Mouse (Mus musculus) neural tube, embryonic 15.5 days (tissue): Measurements from ENCODE around the gene Gm7361. TPM values are rescaled to one million over a fixed set of nuclear protein-coding genes. Genes with fewer than 3 reads are reported as not detected.
"Not testable (repeated sequence)": the region's sequence is repeated elsewhere in the genome, so short reads cannot be mapped to it uniquely, and the experiment has no call there.

Experiments
- ATAC-seq: fragments of 200-750 bp; cut with Nextera tagmentation; 2 replicates; pipeline ENCODE4 v1.8.0; 2017; ENCODE audit warnings: mild to moderate bottlenecking, moderate TSS enrichment, moderate library complexity; ENCODE audit not compliant: low FRiP score
- H3K27ac ChIP-seq: fragments of 300-500 bp; sonication (generic); replicated peaks from 2 replicates; pipeline ENCODE4 v1.5.1; 2015; ENCODE audit warnings: mild to moderate bottlenecking, inconsistent platforms
- H3K27me3 ChIP-seq: fragments of 300-500 bp; sonication (generic); replicated peaks from 2 replicates; pipeline ENCODE4 v1.6.1; 2015; ENCODE audit warnings: inconsistent platforms
- H3K36me3 ChIP-seq: fragments of 300-500 bp; sonication (generic); 2 replicates; pipeline ENCODE4 v1.6.1; 2015; ENCODE audit warnings: inconsistent platforms
- H3K4me1 ChIP-seq: fragments of 300-500 bp; sonication (generic); 2 replicates; pipeline ENCODE4 v1.6.1; 2015; ENCODE audit warnings: inconsistent platforms
- H3K4me2 ChIP-seq: fragments of 300-500 bp; sonication (generic); 2 replicates; pipeline ENCODE4 v1.6.1; 2015; ENCODE audit warnings: inconsistent platforms, mild to moderate bottlenecking, moderate library complexity
- H3K4me3 ChIP-seq: fragments of 300-500 bp; sonication (generic); replicated peaks from 2 replicates; pipeline ENCODE4 v1.5.1; 2015; ENCODE audit warnings: mild to moderate bottlenecking, inconsistent platforms
- H3K9ac ChIP-seq: fragments of 300-500 bp; sonication (generic); replicated peaks from 2 replicates; pipeline ENCODE4 v1.6.1; 2015; ENCODE audit warnings: mild to moderate bottlenecking, inconsistent platforms
- H3K9me3 ChIP-seq: fragments of 300-500 bp; sonication (generic); replicated peaks from 2 replicates; pipeline ENCODE4 v1.6.1; 2016; ENCODE audit warnings: inconsistent platforms
- WGBS: fragments of 180-500 bp; shearing (Covaris S2); methylation state at CpG from one replicate; pipeline ENCODE4 v1.1.7; 2015; ENCODE audit warnings: mixed read lengths; 5-methylcytosine and 5-hydroxymethylcytosine counted together
- polyA plus RNA-seq: library from polyadenylated mRNA; unstranded; fragments of >200 nt; fragmentation: Nextera tagmentation; extraction: Ambion mirVana; gene quantifications from 2 replicates; pipeline ENCODE4 v1.2.1, GENCODE M21; 2015

Gm7361 gene
- polyA plus RNA-seq, result 0.46 and 0.51 TPM in 2 replicates

- H3K4me3 ChIP-seq, H3K36me3 ChIP-seq, H3K4me2 ChIP-seq, ATAC-seq, H3K27me3 ChIP-seq, H3K27ac ChIP-seq, H3K9me3 ChIP-seq, H3K9ac ChIP-seq, H3K4me1 ChIP-seq: not testable (repeated sequence)
- 89% methylated on average over 3 of the region's 3 CpGs for WGBS
Observed at GRCm38 (mm10) chr5:26257391-26257790, at the start of gene Gm7361. TSS of gene Gm7361 (plus strand) at chr5:26257691.

- H3K4me3 ChIP-seq, result no peak overlapping the region
- peaks cover 11% of the 10 kb centered on the region for H3K4me1 ChIP-seq
- no peak overlapping the region for H3K9ac ChIP-seq
- H3K27ac ChIP-seq, result no peak overlapping the region
- H3K27me3 ChIP-seq, result no peaks in the 10 kb centered on the region
- 56% methylated on average over 4 of the region's 4 CpGs for WGBS
- H3K36me3 ChIP-seq, result no peaks in the 10 kb centered on the region
- H3K4me2 ChIP-seq, result no peak overlapping the region
- 0 out of 2 replicates have a peak, but pooled peaks have one; percentile 41 for ATAC-seq
- no peaks in the 10 kb centered on the region for H3K9me3 ChIP-seq
Observed at GRCm38 (mm10) chr5:26211030-26211429, 46.5 kb upstream of the Gm7361 start.

- H3K36me3 ChIP-seq, result no peaks in the 10 kb centered on the region
- no peak overlapping the region for H3K4me3 ChIP-seq
- no peak overlapping the region for H3K9ac ChIP-seq
- H3K4me2 ChIP-seq, result no peak overlapping the region
- H3K27ac ChIP-seq, result no peak overlapping the region
- H3K27me3 ChIP-seq, result no peaks in the 10 kb centered on the region
- H3K9me3 ChIP-seq, result no peaks in the 10 kb centered on the region
- 86% methylated on average over 1 of the region's 1 CpGs for WGBS
- ATAC-seq, result 0 out of 2 replicates have a peak, but pooled peaks have one; percentile 45
- H3K4me1 ChIP-seq, result no peaks in the 10 kb centered on the region
Observed at GRCm38 (mm10) chr5:26222076-26222475, 35.4 kb upstream of the Gm7361 start.

GRCm38 (mm10) chr5:26266656-26267055 is 9.2 kb downstream of the Gm7361 start:
- H3K36me3 ChIP-seq, H3K9me3 ChIP-seq, H3K4me2 ChIP-seq, H3K4me3 ChIP-seq, H3K27ac ChIP-seq, H3K9ac ChIP-seq, H3K4me1 ChIP-seq, H3K27me3 ChIP-seq, ATAC-seq: not testable (repeated sequence)
- 83% methylated on average over 3 of the region's 3 CpGs for WGBS

GRCm38 (mm10) chr5:26280361-26280760 is 22.9 kb downstream of the Gm7361 start:
- Histone ChIP-seq H3K9ac (no peak overlapping the region), H3K4me1 (0 out of 2 replicates have a peak, but pooled peaks cover 2% of the 10 kb centered on the region), H3K9me3 (no peaks in the 10 kb centered on the region), H3K27me3 (no peaks in the 10 kb centered on the region), H3K27ac (no peak overlapping the region), H3K4me2 (no peak overlapping the region), H3K36me3 (no peaks in the 10 kb centered on the region), H3K4me3 (no peak overlapping the region)
- 82% methylated on average over 5 of the region's 5 CpGs for WGBS
- ATAC-seq, result no peak

GRCm38 (mm10) chr5:26281717-26282116 is 24.2 kb downstream of the Gm7361 start:
- no peak overlapping the region for H3K27ac ChIP-seq
- H3K9ac ChIP-seq, result no peak overlapping the region
- 0 out of 2 replicates have a peak, but pooled peaks cover 2% of the 10 kb centered on the region for H3K4me1 ChIP-seq
- ATAC-seq, result no peak
- no peak overlapping the region for H3K4me2 ChIP-seq
- no peaks in the 10 kb centered on the region for H3K36me3 ChIP-seq
- no peaks in the 10 kb centered on the region for H3K9me3 ChIP-seq
- WGBS, result 96% methylated on average over 1 of the region's 1 CpGs
- no peaks in the 10 kb centered on the region for H3K27me3 ChIP-seq
- no peak overlapping the region for H3K4me3 ChIP-seq

- WGBS, result 8% methylated on average over 4 of the region's 4 CpGs
- Histone ChIP-seq H3K27ac (no peak overlapping the region), H3K4me2 (no peak overlapping the region), H3K9me3 (no peaks in the 10 kb centered on the region), H3K9ac (no peak overlapping the region), H3K4me3 (no peak overlapping the region), H3K4me1 (0 out of 2 replicates have a peak, but pooled peaks cover 2% of the 10 kb centered on the region), H3K36me3 (no peaks in the 10 kb centered on the region), H3K27me3 (no peaks in the 10 kb centered on the region)
- ATAC-seq, result peak; percentile 73
Observed at GRCm38 (mm10) chr5:26282282-26282681, 24.8 kb downstream of the Gm7361 start.

- WGBS, result 76% methylated on average over 1 of the region's 1 CpGs
- ATAC-seq, result no peak
- 0 out of 2 replicates have a peak, but pooled peaks cover 2% of the 10 kb centered on the region for H3K4me1 ChIP-seq
- no peak overlapping the region for H3K27ac ChIP-seq
- no peak overlapping the region for H3K4me3 ChIP-seq
- no peaks in the 10 kb centered on the region for H3K27me3 ChIP-seq
- H3K9ac ChIP-seq, result no peak overlapping the region
- H3K36me3 ChIP-seq, result no peaks in the 10 kb centered on the region
- no peak overlapping the region for H3K4me2 ChIP-seq
- H3K9me3 ChIP-seq, result no peaks in the 10 kb centered on the region
Observed at GRCm38 (mm10) chr5:26283399-26283798, 25.9 kb downstream of the Gm7361 start.

- WGBS, result 71% methylated on average over 1 of the region's 1 CpGs
- Histone ChIP-seq H3K36me3 (no peaks in the 10 kb centered on the region), H3K4me3 (no peak overlapping the region), H3K27me3 (no peaks in the 10 kb centered on the region), H3K9ac (no peak overlapping the region), H3K27ac (no peak overlapping the region), H3K4me2 (no peak overlapping the region), H3K4me1 (no peaks in the 10 kb centered on the region), H3K9me3 (no peaks in the 10 kb centered on the region)
- no peak for ATAC-seq
Observed at GRCm38 (mm10) chr5:26291621-26292020, 34.1 kb downstream of the Gm7361 start.

GRCm38 (mm10) chr5:26293258-26293657 is 35.8 kb downstream of the Gm7361 start:
- H3K4me1 ChIP-seq, result no peaks in the 10 kb centered on the region
- H3K9me3 ChIP-seq, result no peaks in the 10 kb centered on the region
- WGBS, result 78% methylated on average over 1 of the region's 1 CpGs
- no peak overlapping the region for H3K4me3 ChIP-seq
- no peak for ATAC-seq
- H3K4me2 ChIP-seq, result no peak overlapping the region
- H3K27me3 ChIP-seq, result no peaks in the 10 kb centered on the region
- H3K9ac ChIP-seq, result no peak overlapping the region
- H3K27ac ChIP-seq, result no peak overlapping the region
- H3K36me3 ChIP-seq, result no peaks in the 10 kb centered on the region
